19 mouse cellular contexts compared by ENCODE assay signal in genomic region chr17:28809175-28809831, GRCm38 (mm10). TPM values are rescaled to one million over a fixed set of nuclear protein-coding genes. Genes with fewer than 3 reads are reported as not detected.
A peak's percentile ranks its signal among the peaks of the same experiment; 100 is the strongest.
DNase-seq lines count a peak whose midpoint lies in the region; ATAC-seq lines count a peak whose summit lies in the region.
"Had no signal": no experiment of that assay in that cellular context is flagged by ENCODE, and none has a peak within 500 bp of the region (broad histone marks: within the 10 kb centered on the region; RNA-seq: fewer than 3 reads in every experiment).

No protein-coding gene starts in this region.

- intact Hi-C loops in heart, postnatal 36 days (cut with DNase I) = no loop called here

- ATAC-seq in heart, embryonic 11.5 days (replicated peaks; ENCODE audit: insufficient number of reproducible peaks, low FRiP score, low TSS enrichment) = peak; percentile 83
- peak; percentile 96 for ATAC-seq in liver, embryonic 12.5 days
- ATAC-seq in stomach, embryonic 15.5 days (ENCODE audit: insufficient read depth, low FRiP score, low read depth) = peak; percentile 91
- ATAC-seq: inflammation-experienced regulatory T-cells, adult 6 months had no signal

- no peaks in the 10 kb centered on the region for H3K27me3 ChIP-seq in heart, embryonic 11.5 days (ENCODE audit: control insufficient read depth, insufficient read depth, low read length)
- H3K27me3 ChIP-seq in liver, embryonic 12.5 days (replicated peaks) = no peaks in the 10 kb centered on the region
- no peaks in the 10 kb centered on the region for H3K27me3 ChIP-seq in stomach, embryonic 15.5 days (replicated peaks)

- peaks cover 29% of the 10 kb centered on the region for H3K36me3 ChIP-seq in heart, embryonic 11.5 days (ENCODE audit: control insufficient read depth, insufficient read depth, low read length)
- peaks cover 100% of the 10 kb centered on the region for H3K36me3 ChIP-seq in liver, embryonic 12.5 days
- peaks cover 52% of the 10 kb centered on the region for H3K36me3 ChIP-seq in stomach, embryonic 15.5 days

- peak overlapping the region; percentile 58; the same call in 1 of the 2 replicates for H3K27ac ChIP-seq in heart, embryonic 11.5 days (ENCODE audit: low read depth, low read length)
- H3K27ac ChIP-seq in liver, embryonic 12.5 days = peak overlapping the region; percentile 89
- H3K27ac ChIP-seq in stomach, embryonic 15.5 days = no peak overlapping the region
- H3K27ac ChIP-seq: embryonic facial prominence, embryonic 10.5 days; left cerebral cortex, adult 2 months; macrophage had no signal

- H3K4me1 ChIP-seq in heart, embryonic 11.5 days (ENCODE audit: control insufficient read depth, insufficient read depth, low read length) = peaks cover 3% of the 10 kb centered on the region
- peaks cover 86% of the 10 kb centered on the region for H3K4me1 ChIP-seq in liver, embryonic 12.5 days
- no peaks in the 10 kb centered on the region for H3K4me1 ChIP-seq in stomach, embryonic 15.5 days
- H3K4me1 ChIP-seq: embryonic facial prominence, embryonic 10.5 days; forebrain, embryonic 10.5 days had no signal

- 79% methylated on average over 10 of the region's 10 CpGs for WGBS in heart, embryonic 11.5 days (ENCODE audit: insufficient replicate concordance)
- 47% methylated on average over 10 of the region's 10 CpGs for WGBS in liver, embryonic 12.5 days (ENCODE audit: insufficient replicate concordance)
- WGBS in stomach, embryonic 15.5 days = 91% methylated on average over 10 of the region's 10 CpGs

- H3K9me3 ChIP-seq in heart, embryonic 11.5 days (replicated peaks; ENCODE audit: control insufficient read depth, low read length) = no peaks in the 10 kb centered on the region
- no peaks in the 10 kb centered on the region for H3K9me3 ChIP-seq in liver, embryonic 12.5 days (replicated peaks)
- H3K9me3 ChIP-seq in stomach, embryonic 15.5 days = no peaks in the 10 kb centered on the region
- H3K9me3 ChIP-seq: embryonic facial prominence, embryonic 10.5 days; forebrain, embryonic 10.5 days had no signal

- no peak for DNase-seq in heart, postnatal 36 days
- DNase-seq in c-Kit-positive CD71-positive TER-119-positive erythroid progenitor cells, embryonic 14.5 days (ENCODE audit: low spot score) = peak; percentile 75
- DNase-seq in adrenal gland, postnatal 14 days = no peak
- DNase-seq in layer of hippocampus, postnatal 25 days (ENCODE audit: extremely low spot score in 1 of 2, low spot score in 1 of 2) = no peak
- DNase-seq in neural tube, embryonic 10.5 days (ENCODE audit: extremely low spot score, low spot score) = no peak
- DNase-seq: adrenal gland, postnatal 36 days; cerebellum, postnatal 25 days; heart, postnatal 4 days; right cerebral cortex, adult 18-20 months; thymus, postnatal 14 days had no signal

- H3K4me2 ChIP-seq in heart, embryonic 11.5 days = no peak overlapping the region
- peak overlapping the region; percentile 65 for H3K4me2 ChIP-seq in liver, embryonic 12.5 days
- no peak overlapping the region for H3K4me2 ChIP-seq in stomach, embryonic 15.5 days

- H3K4me3 ChIP-seq in heart, embryonic 11.5 days (ENCODE audit: low read depth, low read length) = no peak overlapping the region
- peak overlapping the region; percentile 27 for H3K4me3 ChIP-seq in liver, embryonic 12.5 days
- no peak overlapping the region for H3K4me3 ChIP-seq in stomach, embryonic 15.5 days (replicated peaks)
- H3K4me3 ChIP-seq: embryonic facial prominence, embryonic 10.5 days; forebrain, embryonic 10.5 days; left cerebral cortex, adult 2 months had no signal

- no peak overlapping the region for H3K9ac ChIP-seq in heart, embryonic 11.5 days (ENCODE audit: low read depth, low read length)
- H3K9ac ChIP-seq in liver, embryonic 12.5 days = peak overlapping the region; percentile 62
- no peak overlapping the region for H3K9ac ChIP-seq in stomach, embryonic 15.5 days

RNA-seq across cellular contexts. Expression of gene Brpf3, which starts 8.4 kb away (rescaled TPM):
- 12.1 and 13.4 TPM in 2 replicates for polyA plus RNA-seq in heart, embryonic 11.5 days (2014; fragmentation: Nextera tagmentation; extraction: Ambion mirVana)
- 10 to 100 TPM; 15.9 to 17.3 TPM for total RNA-seq in heart, postnatal 36 days (2021)
- 67.4 and 68.8 TPM in 2 replicates for polyA plus RNA-seq in liver, embryonic 12.5 days (2016; fragmentation: Nextera tagmentation; extraction: Ambion mirVana)
- 14.5 and 15.1 TPM in 2 replicates for polyA plus RNA-seq in stomach, embryonic 15.5 days (2015; fragmentation: Nextera tagmentation; extraction: Ambion mirVana)
- total RNA-seq in adrenal gland, postnatal 14 days (2021) = 62.6 and 64.5 TPM in 2 replicates
- 10 to 100 TPM; 36.2 to 50.0 TPM for total RNA-seq in layer of hippocampus, postnatal 25 days (2021)

RNA-seq across cellular contexts. Expression of gene Mapk13, which starts 40.2 kb away (rescaled TPM):
- 2.6 and 2.9 TPM in 2 replicates for polyA plus RNA-seq in heart, embryonic 11.5 days (2014; fragmentation: Nextera tagmentation; extraction: Ambion mirVana)
- under 1 TPM in 1 of 2 experiments, not detected in 1; 0.19 TPM for total RNA-seq in heart, postnatal 36 days (2021)
- 2.3 and 2.5 TPM in 2 replicates for polyA plus RNA-seq in liver, embryonic 12.5 days (2016; fragmentation: Nextera tagmentation; extraction: Ambion mirVana)
- polyA plus RNA-seq in stomach, embryonic 15.5 days (2015; fragmentation: Nextera tagmentation; extraction: Ambion mirVana) = 95.5 and 115 TPM in 2 replicates
- 48.0 and 62.9 TPM in 2 replicates for total RNA-seq in adrenal gland, postnatal 14 days (2021)
- 1 to 10 TPM in 1 of 2 experiments, under 1 TPM in 1; 0.45 to 1.3 TPM for total RNA-seq in layer of hippocampus, postnatal 25 days (2021)
- polyA plus RNA-seq: inflammation-experienced regulatory T-cells, adult 6 months had no signal

RNA-seq across cellular contexts. Expression of gene Pnpla1, which starts 48.9 kb away (rescaled TPM):
- polyA plus RNA-seq in heart, embryonic 11.5 days (2014; fragmentation: Nextera tagmentation; extraction: Ambion mirVana) = 0.06 TPM in 1 of 2 replicates, not detected in the other
- not detected for total RNA-seq in heart, postnatal 36 days (2021)
- not detected in 2 replicates for polyA plus RNA-seq in liver, embryonic 12.5 days (2016; fragmentation: Nextera tagmentation; extraction: Ambion mirVana)
- polyA plus RNA-seq in stomach, embryonic 15.5 days (2015; fragmentation: Nextera tagmentation; extraction: Ambion mirVana) = 0.32 and 0.50 TPM in 2 replicates
- 0.15 TPM in 1 of 2 replicates, not detected in the other for total RNA-seq in adrenal gland, postnatal 14 days (2021)
- total RNA-seq in layer of hippocampus, postnatal 25 days (2021) = under 1 TPM; 0.42 to 0.66 TPM
- total RNA-seq: neutrophil, adult 5-6 weeks had no signal
- polyA plus RNA-seq: forebrain, embryonic 10.5 days; inflammation-experienced regulatory T-cells, adult 6 months; macrophage had no signal

Comparison
In these comparisons a context has a peak if more than half of its experiments do, and no peak if none do; other contexts are left out.
1. RNA of gene Mapk13, which starts 40.2 kb away (total RNA-seq): 48.0 to 62.9 TPM in adrenal gland, postnatal 14 days; 0.45 to 1.3 TPM in layer of hippocampus, postnatal 25 days and 0.19 TPM in heart, postnatal 36 days; every median in the first group is over 10 times any median in the second.
2. Peak in every context shown above with its lines, with median percentiles within 50 percentile points of each other: ATAC-seq.